Mouse (Mus musculus): ENCODE measurements around the gene Nrros.

The Nrros gene

GRCm38 (mm10) chr16:32160742-32161323 is 4.6 kb downstream of the Nrros start:
- DNase-seq = peak in 1 of 2 experiments; percentile 15

GRCm38 (mm10) chr16:32158966-32159365 is 6.4 kb downstream of the Nrros start:
- no peak for DNase-seq

DNA sequence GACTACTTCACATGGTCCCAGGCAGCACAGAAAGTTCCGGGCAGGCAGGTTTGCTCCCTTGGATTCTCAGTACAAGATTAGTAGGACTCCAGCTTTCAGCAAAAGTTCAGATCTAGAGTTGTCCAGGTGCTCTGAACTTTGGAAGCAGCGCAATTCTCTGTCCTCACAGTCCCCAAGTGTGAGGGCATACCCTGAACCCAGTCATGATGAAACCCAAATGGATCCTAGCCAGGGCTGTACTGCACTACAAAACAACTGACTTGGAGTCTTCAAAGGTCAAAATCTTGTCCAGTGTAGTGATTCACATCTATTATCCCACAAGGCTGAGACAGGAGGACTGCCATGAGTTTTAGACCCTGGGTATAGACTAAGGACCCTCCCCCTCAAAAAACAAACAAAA is 8.0 kb downstream of the Nrros start:
- DNase-seq = no peak

DNA sequence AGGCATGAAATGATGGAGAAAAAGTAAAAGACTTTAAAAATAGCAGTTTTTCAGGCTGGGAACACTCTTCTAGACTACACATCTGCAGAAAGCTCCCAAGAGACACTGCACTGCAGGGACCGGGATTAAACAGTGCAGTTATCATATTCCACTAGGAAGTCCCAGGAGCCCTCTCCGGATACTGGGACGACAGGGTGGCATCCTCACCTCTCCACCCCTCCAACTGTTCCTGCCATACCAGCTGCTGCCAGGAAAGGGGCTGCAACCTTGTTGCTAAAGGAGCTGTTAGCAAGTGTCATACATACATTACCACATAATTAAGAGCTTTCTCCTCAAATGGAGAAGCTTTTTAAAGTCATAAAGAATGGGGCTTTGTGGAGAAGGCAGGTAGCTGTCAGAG is 8.7 kb downstream of the Nrros start:
- DNase-seq = no peak

DNA sequence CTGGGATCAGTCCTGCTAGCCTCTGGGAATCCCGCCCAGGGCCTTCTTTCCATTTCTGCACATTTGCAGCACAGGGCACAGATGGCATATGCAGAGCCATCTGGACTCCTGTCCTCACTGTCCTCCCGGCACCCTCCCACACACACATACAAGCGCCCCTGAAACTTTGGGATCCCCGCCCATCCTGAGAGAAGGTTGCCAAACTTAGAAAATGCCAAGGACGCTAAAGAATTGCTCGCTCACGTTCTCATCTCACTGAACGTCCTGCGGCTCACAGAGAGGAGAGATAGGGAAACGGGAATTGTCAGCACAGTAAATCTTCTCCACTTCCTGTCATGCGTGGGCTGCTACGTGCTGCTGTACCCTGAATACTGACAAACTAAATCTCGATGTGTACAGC is 11.0 kb downstream of the Nrros start:
- DNase-seq = no peak

DNA sequence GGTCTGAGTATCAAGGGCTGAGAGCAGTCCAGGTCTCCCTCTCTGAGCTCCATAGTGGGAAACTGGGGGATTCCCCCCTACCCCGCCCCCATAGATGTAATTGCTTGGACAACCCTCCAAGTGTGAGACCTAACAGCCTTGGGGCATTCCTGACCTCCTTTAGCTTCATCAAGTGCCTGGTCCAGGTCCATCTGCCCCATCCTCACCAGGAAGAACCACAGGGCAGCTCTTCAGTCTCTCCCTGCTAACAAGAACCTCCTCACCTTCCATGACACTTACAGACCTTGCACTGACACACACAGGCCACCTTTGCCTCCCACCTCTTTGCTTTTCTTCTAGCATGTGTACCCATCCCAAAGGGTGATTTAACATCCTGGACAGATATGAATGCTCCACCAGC is 11.4 kb downstream of the Nrros start:
- no peak for DNase-seq

DNA sequence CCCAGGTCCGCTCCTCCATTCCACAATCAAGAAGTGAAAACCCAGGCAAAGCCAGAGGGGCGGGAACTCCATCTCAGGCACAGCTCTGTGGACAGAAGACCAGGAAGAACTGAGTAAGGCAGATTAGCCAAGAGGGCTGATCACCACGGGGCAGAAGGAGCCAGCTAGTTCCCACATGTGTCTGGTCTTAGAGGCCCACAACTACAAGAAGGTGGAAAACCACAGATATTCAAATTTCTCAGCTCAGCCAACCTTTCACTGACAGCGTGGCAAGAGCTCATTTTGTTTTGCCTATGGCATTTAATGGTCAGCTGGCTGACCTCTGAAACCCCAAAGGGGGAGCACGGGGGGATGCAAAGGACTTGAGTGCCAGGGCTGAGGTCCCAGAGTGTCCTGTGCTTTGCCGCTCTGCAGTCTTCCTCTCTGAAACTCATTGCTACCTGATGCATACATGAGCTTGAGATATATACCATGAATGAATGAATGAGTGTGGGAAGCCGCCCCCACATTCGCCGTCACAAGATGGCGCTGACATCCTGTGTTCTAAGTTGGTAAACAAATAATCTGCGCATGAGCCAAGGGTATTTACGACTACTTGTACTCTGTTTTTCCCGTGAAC is 17.7 kb downstream of the Nrros start:
- DNase-seq = no peak

DNA sequence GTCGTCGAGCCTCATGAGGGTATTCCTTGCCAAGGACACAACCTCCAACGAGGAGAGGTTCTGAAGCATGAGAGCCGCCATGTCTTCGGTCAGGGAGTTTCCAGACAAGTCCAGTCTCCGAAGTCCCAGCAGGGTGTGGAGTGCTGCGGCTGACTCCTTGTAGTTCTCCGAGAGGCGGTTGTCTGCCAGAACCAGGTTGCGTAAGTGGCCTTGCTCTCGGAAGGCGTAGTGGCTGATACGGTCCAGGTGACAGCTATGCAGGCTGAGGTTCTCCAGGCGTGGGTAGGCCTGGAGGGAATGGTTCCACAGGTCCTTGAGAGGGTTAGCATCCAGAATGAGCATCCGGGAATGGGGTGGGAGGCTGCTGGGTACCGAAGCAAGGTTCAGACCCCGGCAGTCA is 20.8 kb downstream of the Nrros start:
- no peak for DNase-seq

DNA sequence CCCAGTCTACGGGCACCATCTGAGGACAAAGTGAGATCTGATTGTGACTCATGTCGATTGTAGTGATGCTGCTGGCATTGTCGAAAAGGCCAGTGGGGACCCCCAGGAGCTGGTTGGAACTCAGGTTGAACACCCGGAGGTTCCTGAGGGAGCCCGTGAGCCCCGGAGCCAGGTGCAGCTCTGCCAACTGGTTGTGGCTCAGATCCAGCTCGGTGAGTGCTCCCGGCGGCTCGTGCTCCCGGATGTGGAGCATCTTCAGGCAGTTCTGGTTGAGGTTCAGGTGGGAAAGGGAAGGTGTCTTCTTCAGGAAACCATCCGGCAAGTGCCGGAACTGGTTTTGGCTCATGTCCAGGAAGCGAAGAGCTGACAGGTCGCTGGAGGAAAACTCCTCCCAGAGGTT is 21.6 kb downstream of the Nrros start:
- no peak for DNase-seq

DNA sequence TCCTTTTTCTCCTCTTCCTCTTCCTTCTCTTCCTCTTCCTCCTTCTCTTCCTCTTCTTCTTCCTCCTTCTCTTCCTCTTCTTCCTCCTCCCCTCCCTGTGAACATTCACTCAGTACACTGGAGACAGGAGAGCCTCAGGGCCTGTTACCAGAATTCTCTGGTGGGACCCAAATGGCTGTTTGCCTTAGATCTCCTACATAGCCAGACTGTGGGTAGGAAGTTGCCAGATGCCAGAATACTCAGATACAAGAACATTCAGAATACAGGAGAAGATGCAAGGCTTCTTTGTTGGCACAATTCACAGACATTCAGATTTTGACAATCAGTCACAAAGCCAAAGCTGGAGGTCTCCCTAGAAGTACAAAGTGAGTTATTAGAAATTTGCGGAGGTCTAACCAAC is 26.4 kb downstream of the Nrros start:
- DNase-seq = no peak

- DNase-seq = no peak
Measured at GRCm38 (mm10) chr16:32135842-32136357, 29.5 kb downstream of the Nrros start.

- DNase-seq = no peak
Measured at GRCm38 (mm10) chr16:32133148-32133547, 32.2 kb downstream of the Nrros start.

DNA sequence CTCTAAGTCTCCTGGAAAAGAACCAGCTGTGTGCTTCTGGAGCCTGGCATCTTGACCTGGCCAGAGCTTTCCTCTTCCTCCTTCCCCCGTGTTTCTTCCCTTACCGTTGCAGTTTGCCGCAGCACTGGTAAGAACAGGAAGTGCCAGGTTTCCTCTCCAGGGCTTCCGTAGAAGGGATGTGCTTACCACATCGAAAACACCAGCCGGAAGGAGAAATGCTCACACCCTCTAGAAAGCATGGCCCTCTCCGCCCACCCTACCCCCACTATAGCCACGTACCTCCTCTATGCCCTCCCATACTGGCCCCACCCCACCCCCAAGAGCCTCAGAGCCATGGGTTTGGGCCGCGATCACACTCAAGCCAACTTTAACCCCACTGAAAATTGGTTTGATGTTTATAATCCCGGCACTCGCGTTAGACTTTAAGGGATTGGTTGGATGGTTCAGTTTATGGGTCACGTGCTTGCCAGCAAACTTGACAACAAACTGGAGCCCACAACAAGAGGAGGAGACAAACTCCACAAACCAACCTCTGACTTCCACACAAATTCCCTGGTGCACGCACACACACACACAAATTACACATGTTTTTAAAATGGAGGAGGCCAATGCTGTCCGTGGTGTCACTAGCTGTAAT is 35.1 kb downstream of the Nrros start:
- DNase-seq = peak; percentile 66 to 80

DNA sequence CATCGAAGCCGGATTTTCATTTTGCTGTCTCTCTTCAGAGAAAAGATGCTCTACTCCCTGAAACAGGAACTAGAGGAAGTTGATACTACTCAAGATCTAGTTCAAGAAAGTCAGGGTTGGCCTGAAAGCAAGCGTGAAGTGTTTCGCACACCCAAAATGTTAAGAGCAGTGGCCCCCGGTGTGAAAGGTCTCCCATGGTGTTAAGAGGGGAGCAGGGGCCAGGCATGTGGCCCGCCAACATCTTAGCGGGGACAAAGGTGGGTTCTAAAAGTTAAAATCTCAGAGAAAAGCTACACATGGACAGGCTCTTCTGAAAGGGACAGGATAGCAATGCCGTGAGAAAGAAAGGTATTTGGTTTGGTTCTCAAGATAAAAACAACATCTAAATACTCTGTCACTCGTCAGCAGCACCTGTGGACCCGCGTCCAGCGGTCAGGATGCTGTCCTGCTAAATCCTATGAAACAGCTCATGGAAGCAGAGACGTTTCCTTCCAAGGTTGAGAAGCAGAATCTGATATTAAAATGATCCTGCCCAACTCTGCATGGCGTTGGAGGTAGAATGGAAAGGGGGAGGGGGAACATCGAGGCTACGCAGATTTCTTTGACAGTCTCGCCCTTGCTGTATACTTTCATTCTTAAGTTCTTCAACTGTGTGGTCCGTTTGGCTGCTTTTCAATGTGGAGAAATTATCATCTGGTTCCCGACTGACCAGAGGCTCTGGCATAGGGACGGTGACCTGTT is 35.8 kb downstream of the Nrros start:
- DNase-seq = no peak

GRCm38 (mm10) chr16:32127046-32127445 is 38.3 kb downstream of the Nrros start:
- no peak for DNase-seq

DNA sequence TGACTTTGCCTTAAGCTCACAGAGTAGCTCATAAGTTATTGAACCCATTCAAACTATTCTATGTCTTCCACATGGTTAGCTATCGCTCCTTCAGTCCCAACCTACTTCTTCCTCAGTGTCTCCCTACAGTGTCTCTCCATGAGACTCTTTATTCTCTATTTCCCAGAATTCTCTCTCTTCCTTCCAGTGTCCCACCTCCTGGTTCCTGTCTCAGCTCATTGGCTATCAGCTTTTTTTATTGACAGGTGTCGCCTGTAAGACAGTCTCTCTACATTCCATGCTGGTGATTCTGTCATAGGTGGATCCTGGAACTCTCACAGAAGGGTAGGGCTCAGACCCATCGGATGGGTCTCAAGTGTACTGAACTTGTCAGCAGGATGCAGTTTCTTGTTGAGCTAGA is 40.0 kb downstream of the Nrros start:
- DNase-seq = no peak

DNA sequence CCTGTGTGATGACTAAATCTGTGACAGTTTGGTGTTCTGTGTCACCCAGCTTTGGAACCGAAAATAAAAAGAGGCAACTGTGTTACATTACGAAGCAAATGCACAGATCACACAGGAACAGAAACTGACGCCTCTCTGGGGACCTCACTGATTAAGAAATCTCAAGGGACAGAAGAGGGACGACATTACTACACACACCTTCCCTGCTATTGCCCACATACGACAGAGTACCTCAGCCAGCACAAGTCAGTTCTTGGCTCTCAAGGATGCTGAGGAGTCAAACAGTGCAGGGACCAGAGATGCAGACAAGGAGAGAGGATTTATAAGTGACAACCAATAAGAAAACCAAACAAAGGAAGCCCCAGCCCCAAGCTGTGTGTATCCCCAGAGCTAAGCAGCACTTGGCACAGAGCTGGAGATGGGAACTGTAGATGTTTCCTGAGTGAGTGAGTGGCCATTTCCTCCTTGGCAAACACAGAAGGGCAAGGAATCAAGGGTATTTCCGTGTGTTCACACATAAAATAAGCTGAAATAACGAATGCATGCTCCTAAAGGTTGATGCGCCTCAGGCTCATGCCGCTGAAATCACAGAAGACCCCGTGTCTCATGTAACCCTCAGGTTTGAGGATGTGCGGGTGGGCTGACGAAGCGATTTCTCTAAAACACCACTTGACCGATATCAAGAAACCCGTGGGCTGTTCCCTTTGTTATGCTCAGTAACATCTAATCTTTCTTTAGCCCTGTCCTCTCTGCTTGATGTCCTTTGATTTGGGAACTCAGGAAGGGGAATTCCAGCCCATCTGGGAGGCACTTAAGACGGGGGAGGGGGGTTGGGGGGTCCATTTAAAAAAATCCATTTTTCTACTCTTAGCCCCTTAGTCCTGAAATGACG is 40.7 kb downstream of the Nrros start:
- DNase-seq = no peak

- DNase-seq = no peak
Measured at GRCm38 (mm10) chr16:32124020-32124419, 41.4 kb downstream of the Nrros start.

GRCm38 (mm10) chr16:32120454-32120853 is 44.9 kb downstream of the Nrros start:
- no peak for DNase-seq

DNA sequence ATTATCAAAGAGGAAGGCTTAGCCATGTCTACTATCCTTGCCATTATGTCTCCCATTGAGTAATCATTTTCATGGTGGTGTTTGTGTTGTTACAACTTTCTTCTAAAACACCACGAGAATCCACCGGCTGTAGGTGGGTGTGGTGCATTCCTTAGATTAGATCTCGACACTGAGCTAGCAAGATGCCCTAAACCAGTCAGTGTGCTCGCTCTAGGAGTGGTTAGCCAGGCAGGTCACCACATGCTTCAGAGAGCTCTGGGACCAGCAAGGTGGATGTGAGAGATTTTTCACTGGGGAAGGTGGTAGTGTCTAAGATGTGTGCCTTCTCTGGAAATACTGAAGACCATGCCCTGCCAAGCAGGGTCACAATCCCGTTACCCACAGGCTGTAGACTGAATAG is 49.2 kb downstream of the Nrros start:
- no peak for DNase-seq

DNA sequence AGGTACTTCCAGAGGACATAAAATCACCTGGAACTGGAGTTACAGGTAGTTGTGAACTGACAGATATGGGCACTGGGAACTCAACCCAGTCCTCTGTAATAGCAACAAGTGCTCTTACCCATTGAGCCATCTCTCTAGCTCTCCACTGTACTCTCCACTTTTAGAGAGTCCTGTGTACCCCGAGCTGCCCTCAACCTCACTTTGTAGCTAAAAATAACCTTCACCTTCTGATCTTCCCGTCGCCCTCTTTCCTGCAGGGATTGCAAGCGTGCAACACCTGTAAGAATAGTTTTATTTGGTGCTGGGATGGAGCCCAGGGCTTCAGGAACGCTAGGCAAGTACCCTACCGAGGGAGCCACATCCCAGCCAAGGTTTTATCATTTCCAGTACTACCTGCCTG is 49.6 kb downstream of the Nrros start:
- DNase-seq = no peak

DNA sequence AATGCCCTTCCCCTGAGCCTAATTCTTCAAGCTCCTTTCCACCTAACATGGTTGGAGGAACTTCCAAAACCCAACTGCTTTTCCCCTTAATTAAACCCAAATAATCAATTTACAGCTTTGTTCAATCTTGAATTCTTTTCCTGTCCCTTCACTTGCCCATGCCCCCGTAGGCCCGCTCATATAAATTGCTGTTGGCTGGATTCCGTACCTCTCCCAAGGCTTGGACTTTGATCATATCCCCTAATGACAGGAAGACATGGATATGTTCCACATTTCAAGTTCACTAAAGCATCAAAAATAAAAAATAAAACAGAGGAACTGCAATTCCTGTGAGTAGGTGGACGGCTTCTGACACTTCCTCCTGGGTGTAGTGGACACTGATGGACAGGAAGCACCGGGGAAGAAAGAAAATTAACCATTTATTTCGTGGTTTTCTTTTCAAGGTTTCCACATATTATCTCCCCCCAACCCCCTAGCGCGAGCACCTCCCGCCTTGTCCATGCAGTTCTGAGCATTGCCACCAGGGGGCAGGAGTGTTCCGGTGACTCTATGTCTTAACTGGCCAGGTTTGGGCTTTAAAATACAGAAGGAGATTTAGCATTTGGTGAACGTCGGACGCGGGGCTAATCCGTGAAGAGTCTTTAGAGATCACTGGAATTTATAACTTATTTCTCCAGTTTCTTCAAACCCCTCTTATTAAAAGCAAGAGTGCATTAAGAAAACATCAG is 50.3 kb downstream of the Nrros start:
- DNase-seq = peak; percentile 66 to 72
